Mouse (Mus musculus): ENCODE data around the gene Arl10. TPM values are rescaled to one million over a fixed set of nuclear protein-coding genes. Genes with fewer than 3 reads are reported as not detected.

Arl10 gene
- polyA plus RNA-seq, 1 experiment from 2014 or later: 114 TPM

DNA sequence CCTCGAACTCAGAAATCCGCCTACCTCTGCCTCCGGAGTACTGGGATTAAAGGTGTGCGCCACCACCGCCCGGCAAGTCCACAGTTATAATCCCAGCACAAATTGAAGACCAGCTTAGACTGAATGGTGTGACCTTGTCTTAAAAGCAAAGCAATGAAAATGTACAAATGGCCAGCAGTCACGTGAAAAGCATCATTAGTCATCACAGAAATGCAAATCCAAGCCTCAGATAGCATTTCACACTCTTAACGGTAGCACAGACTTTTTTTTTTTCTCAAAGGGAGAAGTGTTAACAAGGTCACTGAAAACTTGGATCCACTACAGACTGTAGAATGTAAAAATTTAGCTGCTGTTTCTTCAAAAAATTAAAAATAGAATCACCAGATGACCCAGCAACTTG, 41.5 kb downstream of the Arl10 start:
- H3K9ac ChIP-seq (ENCODE audit: low read depth, low read length): no peak overlapping the region
- H3K4me1 ChIP-seq (ENCODE audit: control insufficient read depth, insufficient read depth, low read length): peaks cover 6% of the 10 kb centered on the region
- no peak overlapping the region for H3K27ac ChIP-seq (ENCODE audit: low read length)
- no peaks in the 10 kb centered on the region for H3K36me3 ChIP-seq (ENCODE audit: control insufficient read depth, insufficient read depth, low read length)
- no peak for ATAC-seq
- H3K4me3 ChIP-seq (ENCODE audit: low read depth, low read length): no peak overlapping the region
- H3K9me3 ChIP-seq (replicated peaks; ENCODE audit: control insufficient read depth, low read length, poor library complexity, severe bottlenecking): no peaks in the 10 kb centered on the region
- 81% methylated on average over 8 of the region's 8 CpGs for WGBS
- no peaks in the 10 kb centered on the region; the same call in 1 of the 2 replicates for H3K27me3 ChIP-seq (ENCODE audit: control insufficient read depth, insufficient read depth, low read depth, low read length)
- no peak overlapping the region for H3K4me2 ChIP-seq (ENCODE audit: low read length)

DNA sequence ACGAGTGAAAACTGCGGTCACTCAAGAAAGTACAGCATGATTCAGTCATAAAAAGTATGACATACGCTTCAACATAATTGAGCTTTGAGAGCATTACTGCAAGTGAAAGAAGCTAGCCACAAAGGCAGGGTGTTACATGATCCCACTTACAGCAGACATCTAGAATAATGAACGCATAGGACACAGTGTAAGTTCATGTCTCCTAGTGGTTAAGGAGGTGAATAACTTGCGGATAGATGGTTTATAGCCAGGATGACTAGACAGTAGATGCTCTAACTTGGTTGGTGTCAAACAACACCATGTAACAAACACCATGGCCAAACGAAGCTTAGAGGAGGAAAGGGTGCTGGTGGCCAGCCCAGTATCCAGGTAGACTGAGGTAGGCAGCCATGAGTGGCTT, 42.2 kb downstream of the Arl10 start:
- Histone ChIP-seq H3K27ac (ENCODE audit: low read length) (no peak overlapping the region), H3K4me3 (ENCODE audit: low read depth, low read length) (no peak overlapping the region), H3K36me3 (ENCODE audit: control insufficient read depth, insufficient read depth, low read length) (no peaks in the 10 kb centered on the region), H3K4me1 (ENCODE audit: control insufficient read depth, insufficient read depth, low read length) (peaks cover 2% of the 10 kb centered on the region; the same call in 1 of the 2 replicates), H3K4me2 (ENCODE audit: low read length) (no peak overlapping the region), H3K9ac (ENCODE audit: low read depth, low read length) (no peak overlapping the region), H3K27me3 (ENCODE audit: control insufficient read depth, insufficient read depth, low read depth, low read length) (no peaks in the 10 kb centered on the region; the same call in 1 of the 2 replicates), H3K9me3 (replicated peaks; ENCODE audit: control insufficient read depth, low read length, poor library complexity, severe bottlenecking) (no peaks in the 10 kb centered on the region)
- ATAC-seq: no peak
- 72% methylated on average over 6 of the region's 6 CpGs for WGBS

DNA sequence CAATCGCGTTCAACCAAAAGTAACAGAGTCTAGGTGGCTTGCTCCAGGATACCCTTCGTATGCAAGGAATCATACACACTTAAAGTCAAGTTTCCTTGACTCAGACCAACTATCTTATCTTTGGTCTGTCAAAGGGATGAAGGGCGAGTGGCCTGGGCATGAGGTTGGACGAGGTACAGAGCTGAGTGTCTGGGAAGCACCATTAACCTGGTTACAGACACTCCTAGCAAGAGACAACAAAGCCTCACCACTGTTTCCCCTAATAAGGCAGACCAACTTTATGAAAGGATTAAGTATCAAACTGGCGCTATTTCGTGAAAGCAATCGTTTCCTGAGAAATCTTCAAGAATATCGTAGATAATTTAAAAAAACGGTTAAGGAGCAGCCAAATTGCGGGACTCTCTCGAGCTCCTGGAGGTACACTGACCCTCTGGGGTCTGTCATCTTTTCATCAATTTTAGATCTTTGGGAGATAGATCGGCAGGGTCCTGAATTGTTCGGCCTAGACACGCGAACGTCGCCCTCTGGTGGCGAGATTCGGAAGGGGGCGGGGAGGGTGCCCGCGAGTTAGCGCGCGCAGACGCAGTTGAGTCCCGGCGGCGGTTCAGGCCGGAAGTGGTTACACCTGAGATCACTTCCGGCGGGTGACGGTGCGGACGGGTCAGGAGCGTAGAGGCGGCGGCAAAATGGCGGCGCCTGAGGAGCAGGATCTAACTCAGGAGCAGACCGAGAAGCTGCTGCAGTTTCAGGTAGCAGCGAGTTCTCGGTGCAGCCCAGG, 46.5 kb downstream of the Arl10 start, which contains the start of gene Faf2:
TSS of gene Faf2 (plus strand) at position 630 of the 778 bp plus-strand sequence.
- peak; percentile 98 for ATAC-seq
- H3K9me3 ChIP-seq (replicated peaks; ENCODE audit: control insufficient read depth, low read length, poor library complexity, severe bottlenecking): no peaks in the 10 kb centered on the region
- H3K27ac ChIP-seq (ENCODE audit: low read length): peak within 1 kb of the TSS; percentile 86
- no peaks in the 10 kb centered on the region for H3K36me3 ChIP-seq (ENCODE audit: control insufficient read depth, insufficient read depth, low read length)
- no peaks in the 10 kb centered on the region; the same call in 1 of the 2 replicates for H3K27me3 ChIP-seq (ENCODE audit: control insufficient read depth, insufficient read depth, low read depth, low read length)
- WGBS: 11% methylated on average over 44 of the region's 44 CpGs
- H3K4me2 ChIP-seq (ENCODE audit: low read length): peak within 1 kb of the TSS; percentile 98
- peak within 1 kb of the TSS; percentile 98 for H3K9ac ChIP-seq (ENCODE audit: low read depth, low read length)
- peaks cover 21% of the 10 kb centered on the region for H3K4me1 ChIP-seq (ENCODE audit: control insufficient read depth, insufficient read depth, low read length)
- H3K4me3 ChIP-seq (ENCODE audit: low read depth, low read length): peak within 1 kb of the TSS; percentile 98

DNA sequence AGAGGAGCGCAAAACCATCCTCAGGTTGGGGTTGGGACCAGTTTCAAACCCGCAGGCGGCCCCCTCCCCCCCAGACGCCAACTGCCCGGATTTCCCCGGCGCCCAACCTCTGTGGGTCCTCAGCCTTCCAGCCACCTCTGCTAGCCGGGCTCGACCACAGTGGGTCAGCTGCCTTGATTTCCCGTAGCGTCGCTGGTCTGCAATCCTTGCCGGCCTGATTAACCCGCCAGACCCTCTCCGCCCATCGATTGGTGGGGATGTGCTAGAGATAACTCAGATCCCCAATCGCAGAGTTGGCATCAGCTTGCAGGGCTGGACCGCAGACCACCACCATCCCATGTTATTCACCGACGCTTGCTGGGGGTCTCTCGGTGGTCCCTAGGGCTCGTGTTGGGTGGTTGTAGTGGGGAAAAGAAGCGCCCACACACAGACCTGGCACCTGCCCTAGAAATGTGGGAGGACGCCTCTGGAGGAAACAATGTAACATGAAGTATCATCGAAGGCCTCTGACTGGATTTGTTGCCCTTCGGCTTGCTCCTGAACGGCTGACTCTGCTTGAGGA, 47.2 kb downstream of the Arl10 start:
- Histone ChIP-seq H3K4me1 (ENCODE audit: control insufficient read depth, insufficient read depth, low read length) (peaks cover 21% of the 10 kb centered on the region), H3K4me3 (ENCODE audit: low read depth, low read length) (peak overlapping the region; percentile 98), H3K27me3 (ENCODE audit: control insufficient read depth, insufficient read depth, low read depth, low read length) (no peaks in the 10 kb centered on the region; the same call in 1 of the 2 replicates), H3K36me3 (ENCODE audit: control insufficient read depth, insufficient read depth, low read length) (no peaks in the 10 kb centered on the region), H3K9me3 (replicated peaks; ENCODE audit: control insufficient read depth, low read length, poor library complexity, severe bottlenecking) (no peaks in the 10 kb centered on the region), H3K4me2 (ENCODE audit: low read length) (peak overlapping the region; percentile 98), H3K9ac (ENCODE audit: low read depth, low read length) (peak overlapping the region; percentile 98), H3K27ac (ENCODE audit: low read length) (peak overlapping the region; percentile 86)
- 2% methylated on average over 22 of the region's 27 CpGs for WGBS
- peak; percentile 76; the same call in 1 of the 2 replicates for ATAC-seq

DNA sequence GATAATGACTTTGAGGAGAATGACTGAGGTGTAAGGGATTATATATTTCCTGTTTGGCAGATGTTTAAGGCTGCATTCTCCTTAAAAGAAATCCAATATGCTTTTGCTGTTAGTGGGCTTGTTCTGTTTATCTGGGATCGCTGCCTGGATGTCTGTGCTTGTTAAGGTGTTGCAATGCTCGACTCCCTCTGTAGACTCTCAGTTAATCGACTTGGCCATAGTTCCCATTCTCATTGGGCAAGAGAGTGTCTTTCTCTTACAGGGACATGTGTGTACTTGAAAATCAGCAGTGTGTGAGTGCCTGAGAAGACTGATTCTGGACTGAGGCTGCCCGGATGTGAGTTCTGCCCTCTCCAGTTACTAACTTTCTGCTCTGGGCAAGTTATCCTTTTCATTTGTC, 54.3 kb downstream of the Arl10 start:
- no peak overlapping the region for H3K4me3 ChIP-seq (ENCODE audit: low read depth, low read length)

More for the DNA sequence above, 54.3 kb downstream of the Arl10 start:
- no peak overlapping the region for H3K4me2 ChIP-seq (ENCODE audit: low read length)
- peaks cover 3% of the 10 kb centered on the region; the same call in 1 of the 2 replicates for H3K4me1 ChIP-seq (ENCODE audit: control insufficient read depth, insufficient read depth, low read length)
- no peak for ATAC-seq
- H3K27ac ChIP-seq (ENCODE audit: low read length): no peak overlapping the region
- no peaks in the 10 kb centered on the region for H3K9me3 ChIP-seq (replicated peaks; ENCODE audit: control insufficient read depth, low read length, poor library complexity, severe bottlenecking)
- H3K9ac ChIP-seq (ENCODE audit: low read depth, low read length): no peak overlapping the region
- whole genome bisulfite sequencing: 94% methylated on average over 4 of the region's 4 CpGs
- peaks cover 2% of the 10 kb centered on the region; the same call in 1 of the 2 replicates for H3K36me3 ChIP-seq (ENCODE audit: control insufficient read depth, insufficient read depth, low read length)
- H3K27me3 ChIP-seq (ENCODE audit: control insufficient read depth, insufficient read depth, low read depth, low read length): no peaks in the 10 kb centered on the region

Small RNAs within 50 kb of the gene (microRNA-seq; reads per million reads assigned to microRNA genes)
- not detected for gene Gm24195

Other genes starting within 250 kb of the Arl10 start
- 25.8 and 30.8 TPM in 2 replicates for gene Cplx2, start 203.7 kb upstream of the Arl10 start, polyA plus RNA-seq (2015; fragmentation: Nextera tagmentation; extraction: Ambion mirVana)
- 107 and 110 TPM in 2 replicates for gene Thoc3, start 106.2 kb upstream of the Arl10 start, polyA plus RNA-seq (2015; fragmentation: Nextera tagmentation; extraction: Ambion mirVana)
- 22.3 and 25.6 TPM in 2 replicates for gene Simc1, start 71.2 kb upstream of the Arl10 start, polyA plus RNA-seq (2015; fragmentation: Nextera tagmentation; extraction: Ambion mirVana)
- 271 and 272 TPM in 2 replicates for gene 4833439L19Rik, start 9.6 kb upstream of the Arl10 start, polyA plus RNA-seq (2015; fragmentation: Nextera tagmentation; extraction: Ambion mirVana)
- 61.7 and 68.0 TPM in 2 replicates for gene Nop16, start 15.1 kb downstream of the Arl10 start, polyA plus RNA-seq (2015; fragmentation: Nextera tagmentation; extraction: Ambion mirVana)
- gene Higd2a, start 15.2 kb downstream of the Arl10 start, polyA plus RNA-seq (2015; fragmentation: Nextera tagmentation; extraction: Ambion mirVana): 225 and 240 TPM in 2 replicates
- gene Cltb, start 36.3 kb downstream of the Arl10 start, polyA plus RNA-seq (2015; fragmentation: Nextera tagmentation; extraction: Ambion mirVana): 220 and 232 TPM in 2 replicates
- 57.5 and 60.4 TPM in 2 replicates for gene Faf2, start 46.8 kb downstream of the Arl10 start, polyA plus RNA-seq (2015; fragmentation: Nextera tagmentation; extraction: Ambion mirVana)
- 65.3 and 67.2 TPM in 2 replicates for gene Rnf44, start 118.9 kb downstream of the Arl10 start, polyA plus RNA-seq (2015; fragmentation: Nextera tagmentation; extraction: Ambion mirVana)
- gene Cdhr2, start 126.4 kb downstream of the Arl10 start, polyA plus RNA-seq (2015; fragmentation: Nextera tagmentation; extraction: Ambion mirVana): 0.22 and 0.36 TPM in 2 replicates
- 5.5 and 6.6 TPM in 2 replicates for gene Gprin1, start 174.9 kb downstream of the Arl10 start, polyA plus RNA-seq (2015; fragmentation: Nextera tagmentation; extraction: Ambion mirVana)
- 68.2 and 97.6 TPM in 2 replicates for gene Sncb, start 191.6 kb downstream of the Arl10 start, polyA plus RNA-seq (2015; fragmentation: Nextera tagmentation; extraction: Ambion mirVana)
- not detected in 2 replicates for gene Eif4e1b, start 209.0 kb downstream of the Arl10 start, polyA plus RNA-seq (2015; fragmentation: Nextera tagmentation; extraction: Ambion mirVana)
- gene Tspan17, start 214.4 kb downstream of the Arl10 start, polyA plus RNA-seq (2015; fragmentation: Nextera tagmentation; extraction: Ambion mirVana): 60.1 and 67.7 TPM in 2 replicates

All from midbrain, embryonic 16.5 days (tissue).